ENCODE assay signal across 33 mouse cellular contexts in the genomic region with DNA sequence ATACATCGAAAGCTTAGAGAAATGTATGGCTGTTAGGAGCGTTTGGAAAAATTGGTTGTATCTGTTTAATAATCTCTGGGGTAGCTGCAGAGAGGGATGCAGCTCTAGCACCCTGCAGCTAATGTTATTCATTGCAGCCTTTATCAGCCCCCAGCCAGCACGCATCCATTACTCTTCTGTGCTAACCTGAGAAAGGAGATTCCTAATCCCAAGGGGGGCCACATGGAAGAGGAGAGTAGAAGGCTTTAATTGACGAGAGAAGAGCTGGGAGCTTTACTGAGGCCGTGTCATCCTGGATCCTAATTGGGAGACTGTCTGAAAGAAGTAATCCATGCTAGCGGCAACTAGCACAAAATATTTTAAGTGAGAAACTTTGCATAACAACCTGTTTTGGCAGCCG.
DNase-seq lines count a peak whose midpoint lies in the region; ATAC-seq lines count a peak whose summit lies in the region.
"Had no signal": no experiment of that assay in that cellular context is flagged by ENCODE, and none has a peak within 500 bp of the region (broad histone marks: within the 10 kb centered on the region; RNA-seq: fewer than 3 reads in every experiment).

No protein-coding gene starts in this region.

- DNase-seq in midbrain, embryonic 10.5 days (ENCODE audit: low spot score) = no peak
- peak; percentile 25 for DNase-seq in R1 (ENCODE audit: low read depth, low spot score)
- peak; percentile 4 for DNase-seq in mesoderm, embryonic 11.5 days (ENCODE audit: low read depth, low spot score)
- no peak for DNase-seq in gastrocnemius, postnatal 36 days
- no peak for DNase-seq in lung, postnatal 10 days
- DNase-seq in retina, postnatal 1 day = no peak
- DNase-seq: adrenal gland, adult 2 months; adrenal gland, postnatal 14 days; B cell, adult 2 months; cerebellum, adult 11-12 months; cerebellum, adult 8-10 months; cerebellum, postnatal 10 days; cerebellum, postnatal 36 days; embryo, embryonic 11 days; forebrain, postnatal 0 days; gastrocnemius, adult 2 months; gastrocnemius, postnatal 14 days; heart, adult 18-20 months; heart, postnatal 10 days; heart, postnatal 36 days had no signal

- peaks cover 5% of the 10 kb centered on the region; the same call in 1 of the 2 replicates for H3K4me1 ChIP-seq in midbrain, embryonic 12.5 days
- peaks cover 10% of the 10 kb centered on the region; the same call in 1 of the 2 replicates for H3K4me1 ChIP-seq in midbrain, embryonic 10.5 days
- peaks cover 10% of the 10 kb centered on the region for H3K4me1 ChIP-seq in midbrain, embryonic 16.5 days (ENCODE audit: control insufficient read depth, insufficient read depth, low read length)
- H3K4me1 ChIP-seq: embryonic facial prominence, embryonic 13.5 days; heart, embryonic 12.5 days; heart, embryonic 15.5 days had no signal

- no peak overlapping the region for H3K9ac ChIP-seq in midbrain, embryonic 12.5 days (replicated peaks)
- no peak overlapping the region for H3K9ac ChIP-seq in midbrain, embryonic 16.5 days (ENCODE audit: low read depth, low read length)
- H3K9ac ChIP-seq: embryonic facial prominence, embryonic 13.5 days; forebrain, embryonic 13.5 days; forebrain, postnatal 0 days; heart, embryonic 12.5 days; heart, embryonic 15.5 days; hindbrain, embryonic 13.5 days had no signal

- no peaks in the 10 kb centered on the region for H3K27me3 ChIP-seq in midbrain, embryonic 12.5 days
- no peaks in the 10 kb centered on the region for H3K27me3 ChIP-seq in midbrain, embryonic 10.5 days (ENCODE audit: low read depth, poor library complexity, severe bottlenecking)
- H3K27me3 ChIP-seq in midbrain, embryonic 16.5 days (ENCODE audit: control insufficient read depth, insufficient read depth, low read depth, low read length) = no peaks in the 10 kb centered on the region
- H3K27me3 ChIP-seq: embryonic facial prominence, embryonic 13.5 days; forebrain, embryonic 13.5 days; heart, embryonic 15.5 days; hindbrain, embryonic 13.5 days; Patski had no signal

- ATAC-seq in midbrain, embryonic 12.5 days (ENCODE audit: low FRiP score, low read depth) = no peak
- ATAC-seq in midbrain, embryonic 16.5 days = peak; percentile 71
- ATAC-seq: forebrain, embryonic 13.5 days; forebrain, postnatal 0 days; hindbrain, embryonic 16.5 days; Patski had no signal

- intact Hi-C loops in gastrocnemius, postnatal 36 days (cut with DNase I) = no loop called here

- H3K36me3 ChIP-seq in midbrain, embryonic 12.5 days = no peaks in the 10 kb centered on the region
- no peaks in the 10 kb centered on the region for H3K36me3 ChIP-seq in midbrain, embryonic 10.5 days
- no peaks in the 10 kb centered on the region for H3K36me3 ChIP-seq in midbrain, embryonic 16.5 days (ENCODE audit: control insufficient read depth, insufficient read depth, low read length)
- H3K36me3 ChIP-seq: embryonic facial prominence, embryonic 10.5 days; embryonic facial prominence, embryonic 13.5 days; G1E; heart, embryonic 12.5 days; heart, embryonic 15.5 days; hindbrain, embryonic 10.5 days; hindbrain, embryonic 13.5 days had no signal

- H3K4me3 ChIP-seq in midbrain, embryonic 12.5 days = no peak overlapping the region
- no peak overlapping the region for H3K4me3 ChIP-seq in midbrain, embryonic 10.5 days
- H3K4me3 ChIP-seq in midbrain, embryonic 16.5 days (ENCODE audit: low read depth, low read length) = no peak overlapping the region
- H3K4me3 ChIP-seq: embryonic facial prominence, embryonic 10.5 days; embryonic facial prominence, embryonic 13.5 days; erythroblast, embryonic 14.5 days; forebrain, embryonic 13.5 days; gastrocnemius, adult 2 months; heart, embryonic 12.5 days; heart, embryonic 15.5 days; hindbrain, embryonic 10.5 days; hindbrain, embryonic 13.5 days had no signal

- WGBS in midbrain, embryonic 12.5 days = 35% methylated on average over 7 of the region's 7 CpGs
- WGBS in midbrain, embryonic 10.5 days = 48% methylated on average over 7 of the region's 7 CpGs
- 25% methylated on average over 7 of the region's 7 CpGs for WGBS in midbrain, embryonic 16.5 days

- H3K4me2 ChIP-seq in midbrain, embryonic 12.5 days (replicated peaks) = no peak overlapping the region
- H3K4me2 ChIP-seq in midbrain, embryonic 16.5 days (ENCODE audit: low read length) = no peak overlapping the region
- H3K4me2 ChIP-seq: embryonic facial prominence, embryonic 13.5 days; forebrain, embryonic 13.5 days; heart, embryonic 12.5 days; heart, embryonic 15.5 days; hindbrain, embryonic 13.5 days had no signal

- H3K9me3 ChIP-seq in midbrain, embryonic 12.5 days = no peaks in the 10 kb centered on the region
- H3K9me3 ChIP-seq in midbrain, embryonic 10.5 days (replicated peaks) = no peaks in the 10 kb centered on the region
- H3K9me3 ChIP-seq in midbrain, embryonic 16.5 days (replicated peaks; ENCODE audit: control insufficient read depth, low read length, poor library complexity, severe bottlenecking) = no peaks in the 10 kb centered on the region
- H3K9me3 ChIP-seq: embryonic facial prominence, embryonic 10.5 days; embryonic facial prominence, embryonic 13.5 days; forebrain, embryonic 13.5 days; heart, embryonic 12.5 days; heart, embryonic 15.5 days; hindbrain, embryonic 10.5 days; hindbrain, embryonic 13.5 days had no signal

- peak overlapping the region; percentile 70; the same call in 1 of the 2 replicates for H3K27ac ChIP-seq in midbrain, embryonic 12.5 days (replicated peaks)
- no peak overlapping the region for H3K27ac ChIP-seq in midbrain, embryonic 10.5 days (replicated peaks)
- H3K27ac ChIP-seq in midbrain, embryonic 16.5 days (ENCODE audit: low read length) = peak overlapping the region; percentile 65
- H3K27ac ChIP-seq: embryonic facial prominence, embryonic 10.5 days; embryonic facial prominence, embryonic 13.5 days; forebrain, embryonic 13.5 days; gastrocnemius, adult 2 months; heart, embryonic 15.5 days; hindbrain, embryonic 10.5 days had no signal

Comparison
In these comparisons a context has a peak if more than half of its experiments do, and no peak if none do; other contexts are left out.
1. DNase-seq: peak in R1 (single experiment) and mesoderm, embryonic 11.5 days (single experiment); none in midbrain, embryonic 10.5 days (single experiment), gastrocnemius, postnatal 36 days (0 of 2), lung, postnatal 10 days (single experiment) and retina, postnatal 1 day (single experiment).